Mouse (Mus musculus) retina, postnatal 1 day (tissue): Measurements from ENCODE around the gene Itga7.
A peak's percentile ranks its signal among the peaks of the same experiment; 100 is the strongest.

Experiments used
- DNase-seq: peaks from one replicate; pipeline ENCODE4 v3.0.0-alpha.2; 2012

Itga7 gene

GRCm38 (mm10) chr10:128933574-128933973 is at the start of gene Itga7:
Gene Itga7, plus strand, starts transcription at chr10:128933818.
- peak; percentile 64 for DNase-seq

DNA sequence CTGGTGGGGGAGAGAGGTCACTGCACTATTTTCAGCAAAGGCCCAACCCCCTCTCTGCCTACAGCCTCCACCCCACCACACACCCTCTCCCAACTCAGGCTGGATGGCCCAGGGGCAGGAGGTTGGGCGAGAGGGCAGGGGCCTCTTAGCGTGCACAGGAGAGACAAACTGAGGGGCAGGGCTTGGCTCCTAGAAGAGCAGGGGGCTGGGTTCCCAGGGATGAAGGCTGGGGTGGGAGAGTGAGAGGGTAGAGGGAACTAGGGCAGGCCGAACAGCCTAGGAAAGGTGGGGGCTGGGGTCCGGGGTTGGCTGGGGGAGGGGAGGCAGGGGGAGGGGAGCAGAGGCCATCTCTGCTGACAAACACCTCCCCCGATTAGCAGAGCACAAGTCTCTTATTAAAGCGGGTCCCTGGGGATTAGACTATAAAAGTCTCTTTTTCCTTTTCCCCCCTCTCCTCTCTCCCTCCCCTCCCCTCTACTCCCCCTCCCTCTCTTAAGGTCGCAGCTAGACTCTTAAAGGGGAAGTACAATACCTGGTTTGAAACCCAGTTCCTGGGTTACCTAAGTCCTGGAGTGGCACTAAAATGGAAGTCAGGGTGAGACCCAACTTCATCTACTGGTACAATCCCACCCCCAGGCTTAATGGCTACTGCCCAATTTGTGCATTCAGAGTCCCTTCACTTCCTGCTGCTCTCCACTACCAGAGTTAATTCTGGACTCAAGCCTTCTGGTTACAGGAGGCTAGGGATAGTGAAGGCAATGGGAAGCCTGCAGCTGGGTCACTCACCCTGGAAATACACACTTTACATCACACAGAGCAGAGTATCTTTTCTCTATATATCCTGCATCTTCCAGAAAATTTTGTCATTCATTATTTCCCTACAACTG is 44.4 kb upstream of the Itga7 start:
- DNase-seq: peak; percentile 86

DNA sequence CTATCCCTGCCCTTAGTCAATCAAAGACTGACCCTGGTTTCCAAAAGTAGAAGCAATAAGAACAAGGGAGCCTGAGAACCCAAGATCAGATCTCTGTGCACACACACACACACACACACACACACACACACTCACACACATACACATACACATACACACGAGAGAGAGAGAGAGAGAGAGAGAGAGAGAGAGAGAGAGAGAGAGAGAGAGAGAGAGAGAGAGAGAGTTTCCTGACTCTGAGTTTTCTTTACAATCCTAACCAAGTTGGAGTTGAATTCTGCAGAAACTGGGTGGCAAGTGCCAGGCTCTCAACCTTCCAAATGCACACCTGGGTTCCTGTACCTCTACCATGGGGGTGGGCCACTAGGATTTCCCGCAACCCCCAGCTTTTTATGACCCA is 43.8 kb upstream of the Itga7 start:
- DNase-seq: no peak

GRCm38 (mm10) chr10:128890383-128891295 is 43.0 kb upstream of the Itga7 start:
- peak; percentile 42 for DNase-seq

DNA sequence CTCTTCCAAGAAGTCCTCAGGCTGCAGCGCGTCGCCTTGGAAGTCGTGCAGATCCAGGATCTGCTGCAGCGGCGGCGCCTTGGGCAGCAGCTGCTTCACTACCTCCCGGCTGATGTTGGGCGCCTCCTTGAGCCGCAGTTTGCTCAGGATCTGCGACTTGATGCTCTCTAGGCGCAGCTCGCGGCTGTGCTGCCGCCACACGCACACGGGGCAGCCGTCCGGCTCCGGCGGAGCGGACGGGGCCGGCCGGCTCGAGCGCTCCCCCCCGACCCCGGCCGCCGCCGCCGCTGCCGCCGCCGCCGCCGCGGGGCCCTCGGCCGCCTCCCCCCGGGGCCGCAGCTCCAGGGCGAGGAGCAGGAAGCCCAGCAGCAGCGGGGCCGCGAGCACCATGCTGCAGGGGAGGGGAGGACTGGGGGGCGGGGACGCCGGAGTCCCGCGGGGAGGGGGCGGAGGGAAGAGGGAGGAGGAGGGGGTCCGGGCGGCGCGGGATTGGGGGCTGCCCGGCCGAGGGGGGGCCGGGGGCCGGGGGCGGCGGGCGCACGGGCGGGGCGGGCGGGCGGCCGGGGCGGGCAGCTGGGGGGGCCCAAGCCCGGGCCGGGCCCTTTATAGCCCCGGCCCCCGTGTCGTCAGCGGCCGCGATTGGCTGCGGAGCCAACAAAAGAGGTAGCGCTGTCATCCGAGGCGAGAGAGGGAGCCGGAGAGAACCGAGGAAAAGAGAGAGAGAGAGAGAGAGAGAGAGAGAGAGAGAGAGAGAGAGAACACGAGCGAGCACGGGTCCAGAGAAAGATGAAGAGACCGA is 42.1 kb upstream of the Itga7 start, which contains the start of gene Gdf11:
TSS of gene Gdf11 (minus strand) at position 423 of the 799 bp plus-strand sequence.
- peak; percentile 93 for DNase-seq

DNA sequence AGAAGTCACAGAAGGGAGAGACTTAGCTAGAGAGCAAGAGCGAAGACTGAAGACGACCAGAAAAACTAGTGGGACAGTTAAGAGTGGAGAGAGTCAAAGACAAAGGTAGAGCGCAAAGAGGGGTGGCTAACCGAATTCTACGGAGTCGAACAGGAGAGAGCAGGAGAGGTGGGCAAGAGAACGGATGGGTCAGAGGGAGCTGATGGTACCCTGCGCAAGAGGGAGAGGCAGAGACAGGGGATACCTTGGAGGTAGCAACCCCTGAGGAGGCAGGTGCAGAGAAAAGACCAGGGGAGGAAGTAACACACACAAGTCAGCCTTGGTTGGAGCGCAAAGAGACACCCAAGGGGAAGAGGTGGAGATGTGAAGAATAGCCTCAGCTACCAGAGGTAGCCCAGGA is 41.4 kb upstream of the Itga7 start:
- DNase-seq: no peak

DNA sequence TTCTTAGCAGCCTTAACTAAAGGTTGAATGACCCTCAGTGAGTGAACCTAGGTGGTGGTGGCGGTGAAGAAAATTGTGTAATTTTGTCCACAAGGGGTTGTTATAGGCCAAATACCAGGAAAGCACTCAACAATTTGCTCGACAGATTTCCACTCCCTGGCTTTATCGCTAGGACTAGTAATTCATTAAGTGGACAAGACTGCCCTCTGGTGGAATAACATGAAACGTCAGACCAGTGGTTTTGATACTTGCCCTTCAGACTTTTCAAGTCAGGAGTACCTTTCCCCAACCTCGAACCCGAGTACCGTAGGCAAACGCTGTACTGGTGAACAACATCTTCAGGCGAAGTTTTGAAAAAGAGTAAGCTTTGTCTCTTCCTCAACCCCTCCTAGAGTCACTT is 38.2 kb upstream of the Itga7 start:
- peak; percentile 92 for DNase-seq

DNA sequence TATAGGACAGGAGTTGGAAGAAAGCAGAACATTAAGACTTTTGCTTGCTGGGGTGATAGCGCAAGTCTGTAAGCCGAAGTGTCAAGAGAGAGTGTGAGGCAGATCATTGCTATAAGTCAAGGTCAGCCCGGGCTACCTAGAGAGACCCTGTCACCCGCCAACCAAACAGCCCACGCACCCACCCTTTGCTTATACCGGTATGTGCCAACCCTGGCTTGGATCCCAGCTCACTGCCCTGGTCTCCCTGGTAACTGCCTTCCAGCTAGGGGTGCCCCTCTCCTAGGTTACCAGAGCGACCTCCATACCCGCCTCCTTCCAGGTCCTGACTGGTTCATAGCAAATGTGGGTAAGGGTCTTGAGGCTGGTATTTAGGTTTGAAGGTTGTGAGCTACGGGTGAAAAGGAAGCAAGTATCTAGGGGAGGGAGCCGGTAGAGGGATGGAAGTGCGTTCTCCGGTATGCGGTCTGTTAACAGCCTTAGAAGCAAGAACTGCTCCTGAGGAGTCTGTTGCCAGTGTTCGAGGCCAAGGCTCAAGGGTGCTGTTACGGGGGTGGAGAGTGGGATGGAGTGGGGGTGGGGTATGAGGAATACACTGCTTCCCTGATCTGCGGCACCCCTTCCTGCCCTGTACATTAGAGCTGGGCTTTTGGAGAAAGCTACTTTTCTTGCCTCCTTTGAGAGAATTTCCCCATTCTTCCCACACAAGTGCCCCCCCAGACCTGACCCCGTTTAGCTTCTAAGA is 37.5 kb upstream of the Itga7 start:
- DNase-seq: peak; percentile 55

DNA sequence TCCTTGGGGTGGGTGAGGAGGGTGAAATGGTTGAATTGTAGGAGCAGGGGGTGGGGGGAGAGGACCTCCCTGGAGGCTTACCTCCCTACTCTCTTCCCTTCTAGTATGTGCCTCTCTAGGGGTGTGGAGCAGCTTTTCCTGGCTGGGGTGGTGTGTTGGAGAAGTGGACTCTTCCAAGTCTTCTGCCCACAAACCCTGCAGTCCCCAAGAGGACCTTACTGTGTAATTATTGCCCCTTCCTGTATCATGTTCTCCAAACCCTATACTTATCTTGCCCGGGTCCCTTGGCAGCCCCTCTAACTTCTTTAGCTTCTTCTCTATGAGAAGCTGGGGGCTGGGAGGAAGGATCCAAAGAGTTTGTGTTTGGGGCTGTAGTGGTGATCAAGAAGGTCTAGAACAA is 36.8 kb upstream of the Itga7 start:
- no peak for DNase-seq

- no peak for DNase-seq
Observed at GRCm38 (mm10) chr10:128897501-128897900, 36.1 kb upstream of the Itga7 start.

DNA sequence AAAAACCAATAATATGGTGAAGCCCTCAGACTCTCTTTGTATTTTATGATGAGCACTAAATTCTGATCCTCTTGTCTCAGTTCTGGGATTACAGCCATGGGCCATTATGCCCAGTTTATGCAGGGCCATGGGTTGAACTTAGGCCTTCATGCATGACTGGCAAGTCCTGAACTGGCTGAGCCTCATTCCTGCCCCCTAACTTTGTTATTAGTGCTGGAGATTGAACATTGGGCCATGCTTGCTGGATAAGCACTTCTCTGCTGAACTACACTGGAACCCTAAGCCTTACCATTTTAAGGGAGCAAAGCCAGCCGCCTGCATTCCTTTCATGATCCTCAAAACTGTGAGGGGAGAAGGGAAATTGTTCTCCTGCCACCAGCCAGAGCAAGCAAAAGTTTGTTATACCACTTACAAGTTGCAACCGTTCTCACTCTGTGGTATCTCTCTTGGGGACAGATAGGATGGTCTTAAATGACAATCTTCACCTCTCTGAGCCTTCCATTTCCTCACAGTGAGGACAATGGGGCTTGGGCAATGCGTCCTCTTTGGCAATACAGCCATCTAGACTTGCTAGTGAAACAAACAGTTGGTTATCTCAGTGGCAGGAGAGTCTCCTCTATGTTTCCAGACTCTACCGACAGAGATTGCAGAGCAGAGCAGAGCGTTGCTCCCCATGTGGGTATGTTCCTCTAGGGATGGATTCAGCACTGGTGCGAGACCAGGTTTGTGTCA is 33.7 kb upstream of the Itga7 start:
- no peak for DNase-seq

- no peak for DNase-seq
Observed at GRCm38 (mm10) chr10:128900698-128901097, 32.9 kb upstream of the Itga7 start, which contains the start of gene Cd63. Gene Cd63, plus strand, starts transcription at chr10:128900989.

DNA sequence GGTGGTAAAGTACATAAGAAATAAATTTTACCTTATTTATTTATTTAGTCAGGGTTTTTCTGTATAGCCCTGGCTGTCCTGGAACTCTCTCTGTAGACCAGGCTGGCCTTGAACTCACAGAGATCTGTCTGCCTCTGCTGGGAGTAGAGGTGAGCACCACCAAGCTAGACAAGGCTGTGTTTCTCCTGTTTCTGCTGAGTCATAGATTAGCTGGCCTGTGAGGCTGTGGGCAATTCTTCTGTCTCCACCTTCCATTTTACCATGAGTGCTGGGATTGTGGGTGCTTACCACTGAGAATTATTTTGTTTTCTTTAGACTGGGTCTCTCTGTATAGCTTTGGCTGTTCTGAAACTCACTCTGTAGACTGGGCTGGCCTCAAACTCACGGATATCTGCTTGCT is 32.2 kb upstream of the Itga7 start:
- DNase-seq: no peak

- no peak for DNase-seq
Observed at GRCm38 (mm10) chr10:128902409-128902988, 31.1 kb upstream of the Itga7 start.

DNA sequence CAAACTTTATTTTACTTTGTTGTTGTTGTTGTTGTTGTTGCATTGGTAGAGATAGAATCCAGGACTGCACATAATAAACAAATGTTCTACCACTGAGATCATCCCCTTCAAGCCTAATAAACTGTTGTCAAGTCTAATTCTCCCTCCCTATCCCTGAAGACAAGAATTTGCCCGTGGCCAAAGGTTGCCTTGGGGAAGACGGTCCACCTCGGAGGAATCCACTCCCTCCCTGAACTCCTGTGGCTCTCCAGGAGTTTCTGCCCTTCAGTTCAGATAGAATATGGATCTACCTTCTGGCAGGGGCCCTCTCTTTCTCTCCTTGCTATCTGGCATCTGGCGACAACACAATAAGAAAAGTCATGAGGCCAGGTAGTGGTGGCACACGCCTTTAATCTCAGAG is 28.8 kb upstream of the Itga7 start:
- DNase-seq: no peak

- peak; percentile 54 for DNase-seq
Observed at GRCm38 (mm10) chr10:128908778-128909448, 24.7 kb upstream of the Itga7 start.

GRCm38 (mm10) chr10:128909567-128910028 is 24.0 kb upstream of the Itga7 start:
- peak; percentile 94 for DNase-seq

DNA sequence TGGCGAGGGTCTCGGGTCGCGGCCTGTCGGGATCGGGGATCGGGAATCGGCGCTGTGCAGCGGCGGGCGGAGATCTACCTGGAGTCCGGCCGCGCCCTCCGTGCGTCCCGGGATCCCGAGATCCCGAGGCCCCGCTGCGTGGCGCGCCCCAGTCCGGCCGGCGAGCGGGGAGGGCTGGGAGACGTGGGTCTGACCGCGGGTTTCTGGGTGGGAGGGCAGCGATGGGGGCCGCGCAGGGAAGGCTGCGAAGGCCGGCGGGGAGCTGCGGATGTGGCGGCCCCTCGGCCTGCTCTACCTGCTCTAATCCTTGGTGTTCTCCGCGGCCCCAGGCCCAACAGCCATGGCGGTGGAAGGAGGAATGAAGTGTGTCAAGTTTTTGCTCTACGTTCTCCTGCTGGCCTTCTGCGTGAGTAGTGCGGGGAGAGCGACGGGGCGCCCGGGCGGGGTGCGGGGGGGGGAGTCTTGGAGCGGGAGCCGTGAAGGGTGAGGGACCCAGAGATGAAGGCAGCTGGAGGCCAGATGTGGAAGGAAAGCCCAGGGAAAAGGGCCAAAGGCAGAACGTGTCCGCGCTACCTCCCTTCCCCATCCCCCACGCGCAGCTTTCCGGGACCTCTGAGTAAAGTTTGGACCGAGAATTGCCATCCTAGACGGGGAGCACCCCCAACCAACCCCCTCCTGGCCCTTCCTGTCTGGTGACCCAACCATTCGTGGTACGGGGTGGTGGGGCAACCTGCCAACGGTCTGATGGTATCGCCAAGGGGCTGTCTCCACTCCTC is 23.4 kb upstream of the Itga7 start:
- peak; percentile 42 for DNase-seq

DNA sequence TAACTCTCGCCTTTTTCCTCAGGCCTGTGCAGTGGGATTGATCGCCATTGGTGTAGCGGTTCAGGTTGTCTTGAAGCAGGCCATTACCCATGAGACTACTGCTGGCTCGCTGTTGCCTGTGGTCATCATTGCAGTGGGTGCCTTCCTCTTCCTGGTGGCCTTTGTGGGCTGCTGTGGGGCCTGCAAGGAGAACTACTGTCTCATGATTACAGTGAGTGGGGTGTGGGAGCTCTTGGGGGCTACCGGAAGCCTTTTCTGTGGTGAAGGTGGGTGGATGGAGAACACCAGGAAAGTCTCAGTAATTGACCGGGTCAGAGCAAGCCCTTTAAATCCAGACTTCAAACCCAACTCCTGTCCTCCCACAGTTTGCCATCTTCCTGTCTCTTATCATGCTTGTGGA is 22.2 kb upstream of the Itga7 start:
- DNase-seq: no peak
